Mouse (Mus musculus) central nervous system, embryonic 14 days (tissue): ENCODE data around the gene Jag1. TPM values are rescaled to one million over a fixed set of nuclear protein-coding genes. Genes with fewer than 3 reads are reported as not detected.

Source experiments
- polyA plus RNA-seq: library from polyadenylated mRNA; depleted of rRNA; stranded (reverse); fragments of >200 nt; gene quantifications from 2 replicates; pipeline ENCODE4 v1.2.3, GENCODE M21; 2012; rRNA removed

The Jag1 gene
- polyA plus RNA-seq: 6.7 and 9.6 TPM in 2 replicates

GRCm38 (mm10) chr2:137116025-137116674, at the start of gene Jag1:
TSS of gene Jag1 (minus strand) at chr2:137116644.

Other genes with a start within 250 kb of the Jag1 start
- 8.5 TPM in 1 of 2 replicates, not detected in the other for gene AL731706.2, start 231.0 kb downstream of the Jag1 start, polyA plus RNA-seq
- 6.2 and 6.3 TPM in 2 replicates for gene Slx4ip, start 225.4 kb downstream of the Jag1 start, polyA plus RNA-seq
- gene AL731706.1, start 225.3 kb downstream of the Jag1 start, polyA plus RNA-seq: 12.5 and 12.8 TPM in 2 replicates
- 9.2 and 9.7 TPM in 2 replicates for gene Mkks, start 225.3 kb downstream of the Jag1 start, polyA plus RNA-seq